Mouse (Mus musculus) lung, embryonic 14.5 days (tissue): ENCODE results near the gene Myof. TPM values are rescaled to one million over a fixed set of nuclear protein-coding genes. Genes with fewer than 3 reads are reported as not detected.

Experiments used
- ATAC-seq: fragments of 200-750 bp; cut with Nextera tagmentation; 2 replicates; pipeline ENCODE4 v1.8.0; 2017; ENCODE audit warnings: mild to moderate bottlenecking, moderate TSS enrichment, moderate library complexity; ENCODE audit not compliant: insufficient read depth
- DNase-seq: peaks from one replicate; pipeline ENCODE4 v3.0.0-alpha.2; 2015
- H3K27ac ChIP-seq: fragments of 300-500 bp; sonication (generic); 2 replicates; pipeline ENCODE4 v1.5.1; 2014; ENCODE audit warnings: low read depth, mild to moderate bottlenecking, moderate library complexity
- H3K27me3 ChIP-seq: fragments of 300-500 bp; sonication (generic); 2 replicates; pipeline ENCODE4 v1.6.1; 2014; ENCODE audit warnings: low read length, control low read depth; ENCODE audit not compliant: insufficient read depth
- H3K36me3 ChIP-seq: fragments of 300-500 bp; sonication (generic); 2 replicates; pipeline ENCODE4 v1.6.1; 2014; ENCODE audit warnings: control low read depth; ENCODE audit not compliant: insufficient read depth
- H3K4me1 ChIP-seq: fragments of 300-500 bp; sonication (generic); 2 replicates; pipeline ENCODE4 v1.6.1; 2014; ENCODE audit warnings: antibody characterized with exemption, control low read depth; ENCODE audit not compliant: insufficient read depth
- H3K4me2 ChIP-seq: fragments of 300-500 bp; sonication (generic); 2 replicates; pipeline ENCODE4 v1.6.1; 2014; ENCODE audit warnings: mild to moderate bottlenecking
- H3K4me3 ChIP-seq: fragments of 300-500 bp; sonication (generic); 2 replicates; pipeline ENCODE4 v1.5.1; 2014; ENCODE audit warnings: low read depth, low read length
- H3K9ac ChIP-seq: fragments of 300-500 bp; sonication (generic); 2 replicates; pipeline ENCODE4 v1.6.1; 2014
- H3K9me3 ChIP-seq: fragments of 300-500 bp; sonication (generic); 2 replicates; pipeline ENCODE4 v1.6.1; 2016; ENCODE audit warnings: low read depth, low read length, control low read depth
- CTCF ChIP-seq: IDR thresholded peaks from 2 replicates; pipeline ENCODE4 v1.5.1; 2016; ENCODE audit warnings: antibody characterized with exemption, low read depth
- WGBS: fragments of 180-500 bp; shearing (Covaris S2); extraction: QIAGEN DNeasy Blood & Tissue Kit; methylation state at CpG from one replicate; pipeline ENCODE4 v1.1.7; 2014; 5-methylcytosine and 5-hydroxymethylcytosine counted together
- polyA plus RNA-seq: library from polyadenylated mRNA; unstranded; fragments of >200 nt; fragmentation: Nextera tagmentation; extraction: Ambion mirVana; gene quantifications from 2 replicates; pipeline ENCODE4 v1.2.1, GENCODE M21; 2014

Myof gene
- polyA plus RNA-seq, 1 experiment from 2014 or later: 41.0 TPM

DNA sequence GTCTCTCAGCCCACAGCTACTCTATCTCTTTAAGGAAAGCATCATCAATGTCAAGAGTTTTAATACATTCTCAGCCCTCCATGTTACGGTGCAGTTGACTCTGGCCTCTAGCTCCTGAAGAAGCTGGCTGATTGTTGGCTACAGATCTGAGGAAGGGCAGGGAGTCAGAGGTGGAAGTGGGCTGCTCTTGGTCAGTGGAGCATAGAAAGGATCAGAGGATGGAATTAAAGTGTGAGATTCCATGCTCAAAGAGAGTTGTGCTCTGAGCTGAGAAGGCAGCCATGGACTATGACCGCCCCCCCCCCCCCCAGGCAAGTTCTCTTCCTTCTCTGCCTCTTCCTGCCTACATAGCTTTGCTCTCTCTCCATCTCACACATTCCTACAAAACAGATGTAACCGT, 13.5 kb downstream of the Myof start:
- Histone ChIP-seq H3K9ac (0 out of 2 replicates have a peak overlapping the region, but pooled peaks have one; percentile 1), H3K27ac (peak overlapping the region; percentile 94)
- 38% methylated on average over 3 of the region's 3 CpGs for WGBS

DNA sequence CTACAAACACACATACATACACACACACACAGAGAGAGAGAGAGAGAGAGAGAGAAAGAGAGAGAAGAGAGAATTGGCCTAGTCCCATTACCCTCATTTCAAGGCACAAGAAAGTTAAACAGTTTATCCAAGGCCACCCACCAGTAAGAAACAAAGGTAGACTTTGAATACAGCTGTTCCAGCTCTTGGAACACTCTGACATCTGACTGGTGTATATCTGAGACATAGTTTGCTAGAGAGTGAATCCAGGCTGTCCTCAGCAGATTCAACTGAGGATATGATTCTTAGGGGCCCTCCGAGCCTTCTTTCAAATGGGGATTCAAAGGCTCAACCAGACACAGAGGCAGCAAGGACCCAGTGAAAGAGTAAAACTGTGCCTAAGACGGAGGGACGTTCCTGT, 14.1 kb downstream of the Myof start:
- Histone ChIP-seq H3K9ac (no peak overlapping the region), H3K27ac (peak overlapping the region; percentile 94), H3K27me3 (no peaks in the 10 kb centered on the region), H3K4me2 (peak overlapping the region; percentile 44), H3K36me3 (no peaks in the 10 kb centered on the region), H3K9me3 (no peaks in the 10 kb centered on the region), H3K4me1 (peaks cover 50% of the 10 kb centered on the region), H3K4me3 (peak overlapping the region; percentile 6; the same call in 1 of the 2 replicates)
- DNase-seq (peak; percentile 92), ATAC-seq (peak; percentile 76)
- no peak for TF ChIP-seq CTCF
- 36% methylated on average over 3 of the region's 3 CpGs for WGBS

More for the DNA sequence above, 13.5 kb downstream of the Myof start:
- TF ChIP-seq CTCF: no peak
- Histone ChIP-seq H3K9me3 (no peaks in the 10 kb centered on the region), H3K36me3 (no peaks in the 10 kb centered on the region), H3K4me1 (peaks cover 47% of the 10 kb centered on the region), H3K4me2 (peak overlapping the region; percentile 44), H3K4me3 (peak overlapping the region; percentile 6), H3K27me3 (no peaks in the 10 kb centered on the region)
- DNase-seq (peak; percentile 48), ATAC-seq (peak; percentile 1; the same call in 1 of the 2 replicates)

DNA sequence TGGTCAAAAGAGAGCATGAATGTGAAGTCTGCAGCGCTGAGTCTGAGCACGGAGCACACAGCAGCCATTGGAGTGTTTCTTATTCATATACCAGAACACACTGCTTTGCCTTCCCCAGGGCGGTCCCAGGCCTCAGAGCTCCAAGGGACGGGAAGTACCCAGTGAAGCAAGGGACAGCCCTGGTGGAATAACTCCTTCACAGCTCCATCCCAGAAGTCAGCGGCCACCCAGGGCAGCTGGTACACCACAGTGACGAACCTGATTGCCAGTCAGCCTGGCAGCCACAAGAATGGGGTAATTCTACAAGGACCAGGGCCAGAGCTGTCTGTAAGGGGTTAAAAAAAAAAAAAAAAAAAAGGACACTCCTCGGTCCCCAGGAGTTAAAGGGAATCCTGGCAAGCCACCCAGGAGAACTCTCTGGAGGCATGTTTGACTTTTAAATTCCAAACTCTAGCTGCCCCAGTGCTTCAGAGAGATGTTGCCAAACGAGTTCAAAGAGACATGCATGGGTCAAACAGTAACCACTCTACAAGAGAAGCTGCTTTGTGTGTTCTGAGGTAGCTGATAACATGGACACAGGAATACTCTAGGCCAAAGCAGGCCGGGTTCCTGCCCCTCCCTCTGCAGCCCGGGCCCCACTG, 15.4 kb downstream of the Myof start:
- TF ChIP-seq CTCF: no peak
- Histone ChIP-seq H3K27ac (peak overlapping the region; percentile 94), H3K4me2 (peak overlapping the region; percentile 38), H3K9me3 (no peaks in the 10 kb centered on the region), H3K27me3 (no peaks in the 10 kb centered on the region), H3K4me1 (peaks cover 50% of the 10 kb centered on the region), H3K4me3 (no peak overlapping the region), H3K36me3 (0 out of 2 replicates have a peak, but pooled peaks cover 5% of the 10 kb centered on the region), H3K9ac (no peak overlapping the region)
- WGBS: 27% methylated on average over 10 of the region's 10 CpGs
- DNase-seq (peak; percentile 83), ATAC-seq (peak; percentile 6)

DNA sequence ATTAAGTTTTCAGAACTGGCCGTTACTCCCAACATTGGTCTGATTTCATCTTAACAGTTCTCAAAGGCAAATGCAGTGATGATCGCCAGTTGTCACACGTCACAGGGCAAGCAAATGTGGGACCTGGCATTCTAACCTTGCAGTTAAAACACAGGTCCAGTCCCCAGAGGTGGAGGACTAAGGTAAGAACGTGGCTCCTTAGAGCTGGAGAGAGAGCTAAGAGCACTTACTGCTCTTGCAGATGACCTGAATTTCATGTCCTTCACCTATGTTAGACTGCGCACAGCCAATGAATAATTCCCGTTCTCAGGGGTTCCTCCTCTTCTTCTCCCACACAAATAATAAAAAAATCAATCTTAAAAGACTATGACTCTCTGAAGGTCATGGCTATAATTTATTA, 16.0 kb downstream of the Myof start:
- H3K4me1 ChIP-seq: peaks cover 50% of the 10 kb centered on the region
- WGBS: 62% methylated on average over 6 of the region's 6 CpGs

DNA sequence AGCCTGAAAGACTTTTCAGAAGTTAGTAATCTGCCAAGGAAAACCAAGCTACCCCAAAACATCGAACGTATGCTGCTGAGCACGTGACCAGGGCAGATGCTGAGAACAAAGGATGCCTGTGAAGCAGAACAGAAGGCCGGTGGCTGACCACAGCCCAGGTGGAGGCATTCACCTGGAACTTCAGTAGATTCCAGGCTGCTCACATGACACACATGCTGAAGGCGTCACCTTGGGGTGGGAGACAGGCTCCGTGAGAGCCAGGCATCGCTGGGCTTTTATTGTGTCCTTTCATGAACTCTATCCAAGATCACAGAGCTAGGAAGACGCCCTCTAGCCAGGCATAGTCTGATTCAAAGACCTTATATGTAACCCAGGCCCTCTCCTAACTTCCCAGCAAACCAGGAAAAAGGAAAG, 17.2 kb downstream of the Myof start:
- H3K27ac ChIP-seq: peak overlapping the region; percentile 94
- H3K4me2 ChIP-seq: peak overlapping the region; percentile 25
- peaks cover 50% of the 10 kb centered on the region for H3K4me1 ChIP-seq
- 34% methylated on average over 8 of the region's 8 CpGs for WGBS
- DNase-seq (peak; percentile 36), ATAC-seq (no peak)
- no peak overlapping the region for H3K4me3 ChIP-seq
- no peaks in the 10 kb centered on the region for H3K9me3 ChIP-seq
- no peak overlapping the region for H3K9ac ChIP-seq
- H3K36me3 ChIP-seq: 0 out of 2 replicates have a peak, but pooled peaks cover 7% of the 10 kb centered on the region
- no peaks in the 10 kb centered on the region for H3K27me3 ChIP-seq
- no peak for TF ChIP-seq CTCF

More for the DNA sequence above, 16.0 kb downstream of the Myof start:
- ATAC-seq: no peak
- Histone ChIP-seq H3K4me3 (no peak overlapping the region), H3K27me3 (no peaks in the 10 kb centered on the region), H3K36me3 (0 out of 2 replicates have a peak, but pooled peaks cover 5% of the 10 kb centered on the region), H3K27ac (peak overlapping the region; percentile 94), H3K9me3 (no peaks in the 10 kb centered on the region), H3K4me2 (peak overlapping the region; percentile 38), H3K9ac (no peak overlapping the region)
- TF ChIP-seq CTCF: no peak
- no peak for DNase-seq

DNA sequence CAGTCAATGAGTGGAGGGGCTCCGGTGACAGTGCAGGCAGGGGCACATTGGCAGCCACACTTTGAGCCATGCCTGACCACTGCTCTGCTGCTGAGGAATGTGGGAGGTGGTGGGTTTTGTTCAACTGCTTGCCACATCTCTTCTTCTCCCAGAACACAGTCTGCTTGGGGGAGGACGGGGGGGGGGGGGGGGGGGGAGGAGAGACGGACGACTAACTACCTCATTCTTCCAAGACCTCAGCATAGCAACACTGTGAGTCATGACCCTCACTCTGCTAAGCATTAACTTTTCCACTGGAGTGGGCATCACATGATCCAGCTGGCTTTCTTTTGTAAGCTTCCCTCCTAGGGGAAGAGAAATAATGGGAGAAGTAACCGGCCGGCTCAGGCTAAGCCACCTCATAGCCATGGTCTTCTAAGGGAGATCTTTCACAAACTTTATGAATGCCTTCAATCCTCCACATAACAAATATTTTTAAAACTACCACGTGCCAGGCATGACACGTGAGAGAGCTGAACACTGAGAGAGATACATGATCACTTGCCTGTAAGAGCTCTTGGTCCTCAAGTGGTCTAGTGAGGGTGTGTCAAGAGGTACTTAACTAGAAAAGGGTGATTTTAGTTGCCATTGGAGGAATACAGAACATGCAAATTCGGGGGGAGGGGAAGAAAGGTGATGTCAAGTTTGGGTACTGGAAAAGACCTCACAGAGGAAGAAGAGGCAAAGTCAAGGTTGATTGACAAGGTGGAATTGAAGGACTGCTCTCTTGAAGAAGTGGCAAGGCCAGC, 17.9 kb downstream of the Myof start:
- ATAC-seq (peak; percentile 70), DNase-seq (peak; percentile 85)
- H3K9ac ChIP-seq: no peak overlapping the region
- TF ChIP-seq CTCF: no peak
- H3K4me3 ChIP-seq: no peak overlapping the region
- no peaks in the 10 kb centered on the region for H3K9me3 ChIP-seq
- H3K4me1 ChIP-seq: peaks cover 50% of the 10 kb centered on the region
- 23% methylated on average over 8 of the region's 9 CpGs for WGBS
- H3K4me2 ChIP-seq: peak overlapping the region; percentile 29
- no peaks in the 10 kb centered on the region for H3K27me3 ChIP-seq
- peak overlapping the region; percentile 94 for H3K27ac ChIP-seq
- H3K36me3 ChIP-seq: peaks cover 11% of the 10 kb centered on the region; the same call in 1 of the 2 replicates

DNA sequence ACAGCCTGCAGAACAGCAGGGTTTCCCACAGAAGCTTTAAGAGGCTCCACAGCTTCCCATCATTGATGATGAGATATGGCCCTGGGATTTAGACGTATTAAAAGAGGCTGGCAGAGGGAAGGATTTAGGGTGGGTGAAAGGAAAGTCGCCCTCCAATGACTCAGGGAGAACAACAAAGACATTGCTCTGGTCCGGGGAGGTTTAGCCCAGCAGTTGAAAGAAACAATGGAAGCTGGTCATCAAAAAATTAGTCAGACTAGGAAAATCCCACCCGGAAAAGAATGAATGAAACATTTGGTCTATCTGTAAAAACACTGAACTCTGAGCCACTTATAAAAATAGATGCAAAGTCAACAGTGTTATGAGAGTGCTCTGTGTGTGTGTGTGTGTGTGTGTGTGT, 19.8 kb downstream of the Myof start:
- no peaks in the 10 kb centered on the region for H3K9me3 ChIP-seq
- no peak overlapping the region for H3K4me2 ChIP-seq
- H3K27me3 ChIP-seq: no peaks in the 10 kb centered on the region
- no peak for TF ChIP-seq CTCF
- DNase-seq: no peak
- H3K36me3 ChIP-seq: peaks cover 11% of the 10 kb centered on the region; the same call in 1 of the 2 replicates
- H3K4me3 ChIP-seq: no peak overlapping the region
- no peak overlapping the region for H3K9ac ChIP-seq
- H3K27ac ChIP-seq: no peak overlapping the region
- peaks cover 35% of the 10 kb centered on the region for H3K4me1 ChIP-seq
- 76% methylated on average over 4 of the region's 4 CpGs for WGBS
- ATAC-seq: no peak
